Mouse (Mus musculus) cerebellum, postnatal 25 days (tissue): Measurements from ENCODE around the gene Dpf1.

Experiments
- DNase-seq, 2 experiments: peaks; one replicate each; pipeline ENCODE4 v3.0.0; 2021; ENCODE audit warnings: mixed read lengths in 2 of 2

Dpf1 gene

DNA sequence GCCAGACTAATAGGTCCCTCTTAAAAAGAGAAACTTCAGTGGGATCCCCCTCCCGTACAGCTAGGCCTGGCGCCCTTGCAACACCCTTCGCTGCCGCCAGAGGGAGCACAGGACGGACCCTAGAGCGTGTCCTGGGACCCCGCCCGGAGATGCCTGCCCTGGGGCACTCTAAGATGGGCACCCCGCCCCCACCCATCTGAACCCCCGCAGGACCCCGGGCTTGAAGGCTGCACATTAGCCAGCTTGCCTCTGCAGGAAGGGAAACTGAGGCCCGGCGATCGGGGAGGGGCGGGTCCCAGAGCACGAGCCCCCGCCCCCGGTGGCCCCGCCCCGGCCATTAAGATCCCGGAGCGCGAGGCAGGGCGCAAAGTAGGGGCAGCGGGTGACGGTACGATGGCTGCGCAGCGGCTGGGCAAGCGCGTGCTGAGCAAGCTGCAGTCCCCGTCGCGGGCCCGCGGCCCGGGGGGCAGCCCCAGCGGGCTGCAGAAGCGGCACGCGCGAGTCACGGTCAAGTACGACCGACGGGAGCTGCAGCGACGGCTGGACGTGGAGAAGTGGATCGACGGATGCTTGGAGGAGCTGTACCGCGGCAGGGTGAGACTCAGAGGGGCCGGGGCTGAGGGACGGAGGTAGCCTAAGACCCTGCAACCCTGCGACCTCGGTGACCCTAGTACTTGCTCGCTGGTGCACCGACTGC lies 14.7 kb upstream of the Dpf1 start, which contains the start of gene Ppp1r14a:
Ppp1r14a (plus strand) TSS at position 367 of the 697 bp plus-strand sequence.
- peak; percentile 76 to 86 for DNase-seq

- no peak for DNase-seq
These were observed 13.9 kb upstream of the Dpf1 start for GRCm38 (mm10) chr7:29289856-29290255.

DNA sequence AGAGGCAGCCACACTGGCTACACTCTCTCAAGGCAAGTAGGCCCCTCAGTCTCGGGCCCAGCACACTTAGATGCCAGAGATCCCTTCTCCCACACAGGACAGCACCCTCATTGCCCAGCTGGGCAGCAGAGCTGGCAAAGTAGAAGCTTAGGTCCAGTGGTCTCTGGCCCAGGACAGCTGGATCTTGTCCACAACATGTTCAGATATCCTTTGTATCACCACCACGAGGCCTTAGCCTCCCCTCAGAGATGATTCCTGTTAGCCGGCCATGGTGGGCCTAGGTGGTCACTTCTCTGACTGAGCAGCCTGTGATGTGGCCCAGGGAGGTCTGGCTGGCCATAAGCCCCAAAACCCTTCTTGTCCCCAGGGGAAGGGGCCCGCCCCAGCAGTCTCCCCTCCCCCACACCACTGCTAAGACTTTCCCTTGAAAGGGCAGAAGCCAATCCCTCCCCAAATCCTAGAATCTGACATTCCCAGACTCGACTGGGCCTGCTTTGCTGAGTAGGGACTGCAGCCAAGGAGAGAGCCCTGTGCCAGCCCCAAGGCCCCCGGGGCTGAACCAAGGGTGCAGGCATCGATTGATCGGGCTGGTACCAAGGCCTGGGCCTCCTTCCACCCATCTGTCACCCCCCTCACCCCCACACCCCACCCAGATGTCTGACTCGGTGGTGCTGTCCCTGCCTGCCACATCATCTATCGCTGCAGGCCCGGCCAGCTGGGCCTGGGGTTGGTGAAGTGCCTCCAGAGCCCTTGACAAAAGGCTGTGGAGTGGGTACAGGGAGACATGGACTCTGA lies 12.9 kb upstream of the Dpf1 start:
- DNase-seq = peak; percentile 30 to 40

DNA sequence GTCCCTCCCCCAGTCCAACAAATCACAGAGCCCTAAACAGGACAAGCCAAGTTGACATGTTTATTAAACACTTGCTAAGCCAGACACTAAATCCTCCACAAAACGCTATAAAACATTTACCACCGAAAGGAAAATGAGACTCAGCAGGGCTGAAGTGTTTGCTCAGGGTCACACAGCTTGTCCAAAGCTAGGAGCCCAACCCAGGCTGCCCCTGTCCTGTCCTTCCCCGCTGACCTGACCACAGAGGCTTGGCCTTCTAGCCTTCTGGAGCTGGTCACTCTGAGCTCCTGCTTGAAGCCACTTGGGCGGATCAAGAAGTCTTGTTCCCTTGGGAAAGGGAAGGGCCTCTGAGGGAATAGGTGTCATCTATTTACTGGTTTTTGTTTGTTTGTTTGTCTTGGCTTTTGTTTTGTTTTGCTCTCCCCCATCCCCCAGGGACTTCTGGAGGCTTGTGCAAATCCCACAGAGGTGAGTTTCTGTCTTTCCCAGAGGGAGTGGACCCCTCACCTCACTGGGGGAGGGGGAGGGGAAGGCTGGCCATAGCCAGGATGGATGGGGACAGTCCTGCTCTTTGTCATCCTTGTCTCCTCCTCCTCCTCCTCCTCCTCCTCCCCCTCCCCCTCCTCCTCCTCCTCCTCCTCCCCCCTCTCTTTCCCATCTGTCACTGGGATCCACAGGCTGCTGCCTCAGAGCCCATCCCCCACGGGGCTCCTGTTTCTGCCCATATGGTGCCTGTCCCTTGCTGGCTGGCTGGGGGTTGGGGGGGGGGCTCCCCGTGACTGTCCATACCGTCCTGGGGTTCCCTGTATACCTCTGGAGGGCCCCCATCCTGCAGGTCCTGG lies 11.9 kb upstream of the Dpf1 start:
- DNase-seq = peak; percentile 80 to 87

GRCm38 (mm10) chr7:29292458-29293098 lies 11.2 kb upstream of the Dpf1 start:
- DNase-seq = no peak

DNA sequence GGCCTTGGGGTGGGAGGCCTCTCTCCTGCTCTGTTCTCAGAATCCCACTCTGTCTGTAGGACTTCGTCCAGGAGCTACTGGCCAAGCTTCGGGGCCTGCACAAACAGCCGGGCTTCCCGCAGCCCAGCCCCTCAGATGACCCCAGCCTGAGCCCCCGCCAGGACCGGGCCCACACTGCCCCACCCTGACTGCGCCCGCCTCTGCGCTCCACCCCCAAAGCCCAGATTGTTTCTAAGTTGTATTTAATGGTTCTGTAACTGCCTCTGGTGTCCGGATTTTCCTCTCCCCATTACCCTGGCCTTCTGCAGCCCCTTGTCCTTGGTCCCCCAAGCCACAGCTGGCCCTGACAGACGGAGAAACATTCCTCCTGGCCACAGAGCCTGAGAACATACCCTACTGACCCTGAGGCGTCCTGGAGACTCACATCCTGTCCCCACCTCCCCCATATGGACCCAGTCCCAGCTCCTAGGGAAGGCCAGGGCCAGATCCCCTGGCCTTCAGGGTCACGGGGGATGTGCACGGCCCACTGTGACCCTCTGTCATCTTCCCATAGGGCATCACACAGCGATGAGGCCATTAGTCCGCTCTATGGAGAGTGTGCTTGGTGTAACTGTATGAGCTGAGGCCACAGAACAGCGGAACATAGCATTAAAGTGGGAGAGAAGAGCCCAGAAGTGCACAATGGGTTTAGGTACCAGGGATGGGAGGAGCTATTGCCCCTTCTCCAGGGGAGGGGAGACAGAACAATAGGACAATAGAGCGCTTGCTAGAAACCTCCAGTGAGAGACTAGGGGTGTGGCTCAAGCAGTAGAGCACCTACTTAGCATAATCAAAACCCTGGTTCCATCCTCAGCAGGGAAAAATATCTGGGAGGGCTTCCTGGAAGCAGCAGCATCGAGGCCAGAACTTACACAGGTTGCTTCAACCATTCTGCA lies 10.4 kb upstream of the Dpf1 start:
- DNase-seq = peak in 1 of 2 experiments; percentile 19

- peak in 1 of 2 experiments; percentile 4 for DNase-seq
These were observed 9.5 kb upstream of the Dpf1 start for GRCm38 (mm10) chr7:29294111-29294761.

GRCm38 (mm10) chr7:29295861-29296647 lies 7.7 kb upstream of the Dpf1 start:
- no peak for DNase-seq

DNA sequence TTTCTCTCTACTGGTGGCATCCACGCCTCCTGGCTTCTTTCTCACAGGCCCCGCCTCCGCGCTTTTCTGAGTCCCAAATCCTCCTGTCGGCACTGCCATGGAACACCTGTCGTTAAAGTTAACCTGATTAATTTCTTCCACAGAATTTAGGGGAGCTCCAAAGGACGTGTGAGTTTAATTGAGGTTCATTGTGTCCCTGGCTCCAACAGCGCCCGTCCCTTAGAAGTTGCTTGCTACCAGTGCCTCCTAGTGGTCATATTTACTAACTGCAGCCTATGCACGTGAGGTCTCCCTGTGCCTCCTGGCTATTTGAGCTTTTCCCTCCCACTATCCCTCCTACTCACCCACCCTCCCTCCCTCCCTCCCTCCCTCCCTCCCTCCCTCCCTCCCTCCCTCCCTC lies 6.8 kb upstream of the Dpf1 start:
- peak; percentile 67 to 80 for DNase-seq

GRCm38 (mm10) chr7:29301127-29301566 lies 2.6 kb upstream of the Dpf1 start:
- peak; percentile 78 to 89 for DNase-seq

DNA sequence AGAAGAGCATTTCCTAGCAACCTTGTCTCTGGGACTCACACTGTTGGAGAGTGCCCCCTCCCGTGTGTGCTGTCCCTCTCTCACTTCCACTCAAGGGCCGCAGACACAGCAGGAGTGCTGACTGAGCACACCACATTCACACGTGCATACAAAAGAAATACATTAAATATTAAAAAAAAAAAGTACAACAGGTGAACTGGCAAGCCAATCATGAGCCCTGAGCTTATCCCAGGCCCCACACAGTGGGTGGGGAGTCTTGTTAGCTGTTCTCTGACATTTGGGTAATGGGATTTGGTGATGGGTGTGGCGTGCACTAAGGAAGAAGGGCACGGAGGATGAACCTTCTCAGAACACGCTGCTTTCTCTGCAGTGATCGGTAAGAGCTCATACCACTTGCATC lies 1.1 kb upstream of the Dpf1 start:
- DNase-seq = no peak

- peak in 1 of 2 experiments; percentile 60 for DNase-seq
These were observed 912 bp downstream of the Dpf1 start for GRCm38 (mm10) chr7:29304463-29305262.

DNA sequence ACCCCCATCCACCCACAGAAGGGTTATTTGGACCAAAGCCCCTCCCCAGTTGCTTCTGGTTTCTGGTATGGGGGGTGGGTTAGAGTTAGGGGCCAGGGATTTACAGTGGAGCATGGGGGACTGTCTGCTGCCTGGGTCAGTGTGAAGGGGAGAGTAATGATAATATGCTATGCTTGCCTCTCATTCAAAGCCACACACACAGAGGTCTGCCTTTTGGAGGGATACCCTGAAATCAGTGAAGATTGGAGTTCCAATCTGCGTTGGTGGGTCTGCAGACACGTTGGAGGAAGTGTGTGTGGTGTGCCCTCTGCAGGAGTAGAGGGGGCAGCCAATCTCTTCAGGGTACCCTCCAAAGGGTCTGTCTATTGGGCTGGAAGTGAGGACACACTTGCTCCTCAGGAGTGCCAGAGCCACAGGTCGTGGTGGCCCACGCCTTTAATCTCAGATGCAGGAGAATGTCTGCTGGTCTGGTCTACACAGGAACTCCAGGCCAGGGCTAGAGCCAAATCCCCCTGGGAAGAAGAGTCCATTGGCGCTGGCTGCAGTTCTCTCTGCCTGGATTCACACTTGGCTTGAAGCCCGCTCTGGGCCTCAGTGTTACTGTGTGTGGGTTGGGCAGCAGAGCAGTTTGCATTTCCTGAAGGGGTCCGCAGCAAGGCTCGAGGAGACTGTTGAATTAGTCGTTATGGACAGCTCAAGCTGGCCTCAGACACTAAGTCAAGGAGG lies 1.7 kb downstream of the Dpf1 start:
- DNase-seq = peak in 1 of 2 experiments; percentile 61

DNA sequence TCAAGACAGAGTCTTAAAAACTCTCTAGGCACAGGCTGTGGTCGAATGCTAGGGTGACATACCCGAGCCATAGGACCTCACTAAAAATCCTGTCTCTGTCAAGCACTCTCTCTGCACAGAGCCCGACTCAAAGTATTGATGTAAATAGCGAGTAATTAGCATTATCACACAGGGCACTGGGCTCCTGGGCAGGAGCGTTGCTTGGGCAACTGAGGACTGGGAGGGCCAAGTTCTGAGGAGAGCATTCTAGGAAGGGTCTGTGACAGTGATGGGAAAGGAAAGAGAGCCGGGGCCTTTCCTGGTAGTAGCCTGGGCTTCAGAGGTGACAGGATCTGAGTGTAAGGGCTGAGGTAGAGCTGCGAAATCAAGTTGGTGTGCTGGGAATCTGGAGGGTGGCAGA lies 2.4 kb downstream of the Dpf1 start:
- DNase-seq = no peak

- DNase-seq = peak in 1 of 2 experiments; percentile 68
These were observed 2.9 kb downstream of the Dpf1 start for GRCm38 (mm10) chr7:29306619-29307018.

DNA sequence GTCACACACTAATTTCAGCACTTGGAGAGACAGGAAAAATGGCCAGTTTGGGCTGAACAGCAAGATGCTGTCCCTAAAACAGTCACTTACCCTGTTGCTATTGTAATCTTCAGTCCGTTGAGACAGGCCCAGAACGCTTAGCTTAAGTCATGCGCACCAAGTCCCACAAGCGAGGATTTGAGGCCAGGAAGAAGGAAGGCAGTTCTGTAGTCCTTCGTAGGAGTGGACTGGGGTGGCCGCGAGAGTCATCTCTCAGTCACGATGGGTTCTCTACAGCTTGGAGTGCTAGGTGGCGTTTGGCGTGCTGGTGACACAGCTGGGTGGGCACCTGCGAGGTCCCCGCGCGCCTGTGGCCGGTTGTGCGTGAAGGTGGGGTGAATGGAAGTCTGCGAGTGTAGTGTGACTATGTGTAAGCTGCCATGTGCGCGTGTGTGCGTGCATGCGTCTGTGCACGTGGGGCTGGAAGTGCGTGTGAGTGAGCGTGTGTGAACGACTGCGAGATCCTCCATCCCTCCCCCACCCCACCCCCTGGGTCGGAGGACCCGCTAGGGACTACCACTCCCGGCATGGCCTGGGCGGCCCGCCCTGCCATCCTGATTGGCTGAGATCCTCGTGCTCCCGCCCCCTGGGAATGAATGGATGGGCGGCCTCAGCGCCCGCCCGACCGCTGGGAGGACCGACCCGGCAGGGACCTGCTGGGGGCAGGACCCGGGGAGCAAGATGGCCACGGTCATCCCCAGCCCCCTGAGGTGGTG lies 3.8 kb downstream of the Dpf1 start:
- peak; percentile 98 for DNase-seq

GRCm38 (mm10) chr7:29309221-29309721 lies 5.5 kb downstream of the Dpf1 start:
- peak; percentile 68 to 75 for DNase-seq
